Mouse (Mus musculus) yolk sac, embryonic 10.5 days (tissue): ENCODE results near the gene Asb6.

Experiments
- DNase-seq: peaks from one replicate; pipeline ENCODE4 v3.0.0-alpha.2; 2017; ENCODE audit warnings: low spot score

Gene Asb6

GRCm38 (mm10) chr2:30795271-30795888, 34.8 kb downstream of the Asb6 start:
- no peak for DNase-seq

- DNase-seq: peak; percentile 90
These were observed 35.7 kb downstream of the Asb6 start for GRCm38 (mm10) chr2:30794179-30795108.

- no peak for DNase-seq
These were observed 38.1 kb downstream of the Asb6 start for GRCm38 (mm10) chr2:30792061-30792460.

GRCm38 (mm10) chr2:30787466-30787865, 42.7 kb downstream of the Asb6 start:
- no peak for DNase-seq

- peak; percentile 84 for DNase-seq
These were observed 45.8 kb downstream of the Asb6 start for GRCm38 (mm10) chr2:30784078-30784994.

GRCm38 (mm10) chr2:30783346-30783745, 46.8 kb downstream of the Asb6 start:
- DNase-seq: peak; percentile 80

GRCm38 (mm10) chr2:30782312-30783290, 47.5 kb downstream of the Asb6 start:
- no peak for DNase-seq

GRCm38 (mm10) chr2:30779241-30779640, 50.9 kb downstream of the Asb6 start:
- peak; percentile 96 for DNase-seq

GRCm38 (mm10) chr2:30778235-30778634, 51.9 kb downstream of the Asb6 start:
- DNase-seq: no peak

- DNase-seq: no peak
These were observed 52.9 kb downstream of the Asb6 start for GRCm38 (mm10) chr2:30777266-30777665.

- no peak for DNase-seq
These were observed 54.2 kb downstream of the Asb6 start for GRCm38 (mm10) chr2:30775955-30776354.

- DNase-seq: no peak
These were observed 56.7 kb downstream of the Asb6 start for GRCm38 (mm10) chr2:30773313-30774005.
